ENCODE assay signal across 14 mouse cellular contexts in genomic region chr3:88629244-88629643, GRCm38 (mm10). TPM values are rescaled to one million over a fixed set of nuclear protein-coding genes. Genes with fewer than 3 reads are reported as not detected.
A peak's percentile ranks its signal among the peaks of the same experiment; 100 is the strongest.
DNase-seq lines count a peak whose midpoint lies in the region; ATAC-seq and TF ChIP-seq lines count a peak whose summit lies in the region.
"Had no signal": no experiment of that assay in that cellular context is flagged by ENCODE, and none has a peak within 500 bp of the region (broad histone marks: within the 10 kb centered on the region; RNA-seq: fewer than 3 reads in every experiment).

No protein-coding gene starts in this region.

- H3K4me3 ChIP-seq in gastrocnemius, adult 2 months = peak overlapping the region; percentile 34
- H3K4me3 ChIP-seq in limb, embryonic 12.5 days (replicated peaks) = no peak overlapping the region
- H3K4me3 ChIP-seq in limb, embryonic 10.5 days = no peak overlapping the region
- H3K4me3 ChIP-seq in heart, embryonic 16.5 days (ENCODE audit: low read length) = no peak overlapping the region
- no peak overlapping the region for H3K4me3 ChIP-seq in myocyte
- H3K4me3 ChIP-seq: neural tube, embryonic 12.5 days had no signal

- H3K4me1 ChIP-seq in limb, embryonic 12.5 days (replicated peaks) = peaks cover 21% of the 10 kb centered on the region
- H3K4me1 ChIP-seq in limb, embryonic 10.5 days = peaks cover 30% of the 10 kb centered on the region
- H3K4me1 ChIP-seq in heart, embryonic 16.5 days (ENCODE audit: control insufficient read depth, insufficient read depth, low read length) = peaks cover 80% of the 10 kb centered on the region

- H3K9me3 ChIP-seq in limb, embryonic 12.5 days = no peaks in the 10 kb centered on the region
- no peaks in the 10 kb centered on the region for H3K9me3 ChIP-seq in limb, embryonic 10.5 days (replicated peaks)
- H3K9me3 ChIP-seq in heart, embryonic 16.5 days (replicated peaks; ENCODE audit: control insufficient read depth, low read length) = no peaks in the 10 kb centered on the region
- H3K9me3 ChIP-seq: neural tube, embryonic 12.5 days had no signal

- peak overlapping the region; percentile 72 for H3K27ac ChIP-seq in gastrocnemius, adult 2 months
- peak overlapping the region; percentile 54 for H3K27ac ChIP-seq in limb, embryonic 12.5 days
- H3K27ac ChIP-seq in limb, embryonic 10.5 days = no peak overlapping the region
- H3K27ac ChIP-seq in heart, embryonic 16.5 days (ENCODE audit: low read length) = peak overlapping the region; percentile 72
- H3K27ac ChIP-seq: liver, embryonic 14.5 days; neural tube, embryonic 12.5 days had no signal

- ATAC-seq in limb, embryonic 12.5 days (ENCODE audit: insufficient number of reproducible peaks, insufficient read depth, low FRiP score, low TSS enrichment, low read depth) = no peak
- no peak for ATAC-seq in heart, embryonic 16.5 days (replicated peaks; ENCODE audit: extremely low read depth, insufficient read depth, low FRiP score)

- peaks cover 89% of the 10 kb centered on the region for H3K79me2 ChIP-seq in myocyte (ENCODE audit: control insufficient read depth, insufficient read depth)

- H3K4me2 ChIP-seq in limb, embryonic 12.5 days = no peak overlapping the region
- H3K4me2 ChIP-seq in heart, embryonic 16.5 days (ENCODE audit: low read depth, low read length) = no peak overlapping the region
- H3K4me2 ChIP-seq in myocyte (ENCODE audit: low read depth) = peak overlapping the region; percentile 96
- H3K4me2 ChIP-seq: neural tube, embryonic 12.5 days had no signal

- no peak overlapping the region for H3ac ChIP-seq in myocyte (ENCODE audit: control insufficient read depth, insufficient read length)

- TF ChIP-seq POLR2A in myocyte (IDR thresholded peaks at IDR 0.05; ENCODE audit: insufficient read length, low read depth) = peak; percentile 56

- peak overlapping the region; percentile 40; the same call in 1 of the 2 replicates for H3K9ac ChIP-seq in limb, embryonic 12.5 days (replicated peaks)
- 0 out of 2 replicates have a peak overlapping the region, but pooled peaks have one; percentile 21 for H3K9ac ChIP-seq in heart, embryonic 16.5 days (ENCODE audit: low read length)
- H3K9ac ChIP-seq: liver, embryonic 14.5 days; neural tube, embryonic 12.5 days had no signal

- intact Hi-C loops in gastrocnemius, adult 2 months (cut with DNase I) = no loop called here

- H3K27me3 ChIP-seq in limb, embryonic 12.5 days = no peaks in the 10 kb centered on the region
- H3K27me3 ChIP-seq in limb, embryonic 10.5 days (ENCODE audit: low read depth, poor library complexity, severe bottlenecking) = no peaks in the 10 kb centered on the region
- no peaks in the 10 kb centered on the region for H3K27me3 ChIP-seq in heart, embryonic 16.5 days (ENCODE audit: control insufficient read depth, insufficient read depth, low read length)
- H3K27me3 ChIP-seq in myocyte (ENCODE audit: control insufficient read depth, insufficient read depth, insufficient read length) = no peaks in the 10 kb centered on the region
- H3K27me3 ChIP-seq: neural tube, embryonic 12.5 days had no signal

- TF ChIP-seq CTCF in gastrocnemius, adult 2 months (IDR thresholded peaks at IDR 0.05) = no peak

- no peak for DNase-seq in gastrocnemius, adult 2 months
- DNase-seq in gastrocnemius, postnatal 10 days = no peak
- DNase-seq in limb, embryonic 10.5 days (ENCODE audit: low spot score) = no peak
- DNase-seq in testis, postnatal 14 days (ENCODE audit: low spot score) = no peak
- DNase-seq in thymus, postnatal 0 days (ENCODE audit: low spot score) = no peak
- DNase-seq: B cell, adult 2 months; cerebellum, adult 8-10 months; thymus, adult 2 months had no signal

- 77% methylated on average over 13 of the region's 13 CpGs for WGBS in limb, embryonic 12.5 days
- WGBS in limb, embryonic 10.5 days = 76% methylated on average over 13 of the region's 13 CpGs
- 63% methylated on average over 13 of the region's 13 CpGs for WGBS in heart, embryonic 16.5 days

- H3K36me3 ChIP-seq in limb, embryonic 12.5 days = peaks cover 92% of the 10 kb centered on the region
- peaks cover 99% of the 10 kb centered on the region for H3K36me3 ChIP-seq in limb, embryonic 10.5 days
- H3K36me3 ChIP-seq in heart, embryonic 16.5 days (ENCODE audit: control insufficient read depth, insufficient read depth) = peaks cover 22% of the 10 kb centered on the region
- H3K36me3 ChIP-seq in myocyte (ENCODE audit: control insufficient read depth, insufficient read depth) = peaks cover 54% of the 10 kb centered on the region

TF ChIP-seq in myocyte, 11 proteins besides CTCF, POLR2A, EP300 and RAD21:
- TF ChIP-seq MYOD1 (IDR thresholded peaks at IDR 0.05; ENCODE audit: control insufficient read depth in 1 of 3, insufficient read length in 2 of 3, low read depth in 2 of 3) (peak in 1 of 3 experiments; percentile 2), E2F4 (IDR thresholded peaks at IDR 0.05; ENCODE audit: insufficient read depth) (no peak), REST (IDR thresholded peaks at IDR 0.05; ENCODE audit: insufficient read depth, insufficient read length) (no peak), CEBPB (IDR thresholded peaks at IDR 0.05; ENCODE audit: insufficient read depth, poor library complexity, severe bottlenecking) (no peak), MYOG (IDR thresholded peaks at IDR 0.05; ENCODE audit: control insufficient read depth in 1 of 3, insufficient read depth in 1 of 3, insufficient read length in 2 of 3, low read depth in 2 of 3) (peak in 1 of 3 experiments; percentile 7), MAX (IDR thresholded peaks at IDR 0.05; ENCODE audit: low read depth) (no peak), TCF12 (IDR thresholded peaks at IDR 0.05; ENCODE audit: insufficient read depth, poor library complexity, severe bottlenecking) (no peak), USF1 (IDR thresholded peaks at IDR 0.05; ENCODE audit: low read depth) (no peak), SRF (IDR thresholded peaks at IDR 0.05; ENCODE audit: control insufficient read depth, insufficient read length, low read depth) (no peak), TCF3 (IDR thresholded peaks at IDR 0.05; ENCODE audit: insufficient read length, low read depth) (no peak), POLR2AphosphoS2 (IDR thresholded peaks at IDR 0.05; ENCODE audit: insufficient read length, low read depth) (peak; percentile 83)

RNA-seq across cellular contexts. Expression of gene Arhgef2, which starts 23.5 kb away (rescaled TPM):
- total RNA-seq in gastrocnemius, adult 2 months (2021) = 10 to 100 TPM; 22.4 to 24.7 TPM
- 10 to 100 TPM; 58.2 to 97.6 TPM for total RNA-seq in gastrocnemius, postnatal 10 days (2021)
- 122 and 123 TPM in 2 replicates for polyA plus RNA-seq in limb, embryonic 12.5 days (2016; fragmentation: Nextera tagmentation; extraction: Ambion mirVana)
- polyA plus RNA-seq in limb, embryonic 10.5 days (2016; fragmentation: Nextera tagmentation; extraction: Ambion mirVana) = 103 and 119 TPM in 2 replicates
- 76.7 and 85.5 TPM in 2 replicates for polyA plus RNA-seq in heart, embryonic 16.5 days (2015; fragmentation: Nextera tagmentation; extraction: Ambion mirVana)
- 361 TPM for polyA plus RNA-seq in myocyte (2012; fragmentation: generic; extraction: Trizol)
- 64.2 and 94.5 TPM in 2 replicates for polyA plus RNA-seq in thymus, postnatal 0 days (2015; fragmentation: Nextera tagmentation; extraction: Ambion mirVana)

RNA-seq across cellular contexts. Expression of gene Rxfp4, which starts 23.7 kb away (rescaled TPM):
- not detected for total RNA-seq in gastrocnemius, adult 2 months (2021)
- total RNA-seq in gastrocnemius, postnatal 10 days (2021) = not detected
- not detected in 2 replicates for polyA plus RNA-seq in limb, embryonic 12.5 days (2016; fragmentation: Nextera tagmentation; extraction: Ambion mirVana)
- polyA plus RNA-seq in limb, embryonic 10.5 days (2016; fragmentation: Nextera tagmentation; extraction: Ambion mirVana) = not detected in 2 replicates
- polyA plus RNA-seq in heart, embryonic 16.5 days (2015; fragmentation: Nextera tagmentation; extraction: Ambion mirVana) = not detected in 2 replicates
- not detected for polyA plus RNA-seq in myocyte (2012; fragmentation: generic; extraction: Trizol)
- not detected in 2 replicates for polyA plus RNA-seq in thymus, postnatal 0 days (2015; fragmentation: Nextera tagmentation; extraction: Ambion mirVana)
- total RNA-seq: gastrocnemius, postnatal 4 days had no signal
- polyA plus RNA-seq: liver, embryonic 14.5 days; neural tube, embryonic 12.5 days; thymus, adult 2 months had no signal

RNA-seq across cellular contexts. Expression of gene Ssr2, which starts 53.6 kb away (rescaled TPM):
- 10 to 100 TPM; 41.1 to 54.8 TPM for total RNA-seq in gastrocnemius, adult 2 months (2021)
- 100 to 1,000 TPM; 108 to 125 TPM for total RNA-seq in gastrocnemius, postnatal 10 days (2021)
- 184 and 190 TPM in 2 replicates for polyA plus RNA-seq in limb, embryonic 12.5 days (2016; fragmentation: Nextera tagmentation; extraction: Ambion mirVana)
- 199 and 202 TPM in 2 replicates for polyA plus RNA-seq in limb, embryonic 10.5 days (2016; fragmentation: Nextera tagmentation; extraction: Ambion mirVana)
- polyA plus RNA-seq in heart, embryonic 16.5 days (2015; fragmentation: Nextera tagmentation; extraction: Ambion mirVana) = 136 and 161 TPM in 2 replicates
- 294 TPM for polyA plus RNA-seq in myocyte (2012; fragmentation: generic; extraction: Trizol)
- 206 and 212 TPM in 2 replicates for polyA plus RNA-seq in thymus, postnatal 0 days (2015; fragmentation: Nextera tagmentation; extraction: Ambion mirVana)

RNA-seq across cellular contexts. Expression of gene Khdc4, which starts 56.4 kb away (rescaled TPM):
- total RNA-seq in gastrocnemius, adult 2 months (2021) = 10 to 100 TPM; 24.0 TPM
- 10 to 100 TPM; 20.5 to 35.5 TPM for total RNA-seq in gastrocnemius, postnatal 10 days (2021)
- 127 and 128 TPM in 2 replicates for polyA plus RNA-seq in limb, embryonic 12.5 days (2016; fragmentation: Nextera tagmentation; extraction: Ambion mirVana)
- polyA plus RNA-seq in limb, embryonic 10.5 days (2016; fragmentation: Nextera tagmentation; extraction: Ambion mirVana) = 103 and 111 TPM in 2 replicates
- 67.4 and 68.6 TPM in 2 replicates for polyA plus RNA-seq in heart, embryonic 16.5 days (2015; fragmentation: Nextera tagmentation; extraction: Ambion mirVana)
- 17.2 TPM for polyA plus RNA-seq in myocyte (2012; fragmentation: generic; extraction: Trizol)
- 69.4 and 75.2 TPM in 2 replicates for polyA plus RNA-seq in thymus, postnatal 0 days (2015; fragmentation: Nextera tagmentation; extraction: Ambion mirVana)
